In genomic region chr11:118043293-118043907, GRCm38 (mm10) we compare ENCODE assay signal across 8 mouse cellular contexts. TPM values are rescaled to one million over a fixed set of nuclear protein-coding genes. Genes with fewer than 3 reads are reported as not detected.
A peak's percentile ranks its signal among the peaks of the same experiment; 100 is the strongest.
DNase-seq lines count a peak whose midpoint lies in the region; ATAC-seq and TF ChIP-seq lines count a peak whose summit lies in the region.

No protein-coding gene starts in this region.

- ATAC-seq in neural tube, embryonic 14.5 days (ENCODE audit: low read depth): 0 out of 2 replicates have a peak, but pooled peaks have one; percentile 51
- ATAC-seq in neural tube, embryonic 15.5 days (ENCODE audit: low FRiP score): no peak
- peak; percentile 73 for ATAC-seq in forebrain, embryonic 13.5 days
- peak; percentile 57; the same call in 1 of the 2 replicates for ATAC-seq in hindbrain, embryonic 14.5 days (ENCODE audit: low FRiP score)
- ATAC-seq in midbrain, postnatal 0 days (ENCODE audit: low FRiP score): peak; percentile 56; the same call in 1 of the 2 replicates

- DNase-seq in hindbrain, embryonic 14.5 days (ENCODE audit: low spot score): peak; percentile 65
- DNase-seq in layer of hippocampus, postnatal 10 days (ENCODE audit: low spot score in 2 of 2): peak; percentile 70 to 72
- DNase-seq in midbrain, postnatal 0 days (ENCODE audit: low spot score): peak; percentile 80
- DNase-seq in spleen, adult 12 weeks (ENCODE audit: low spot score): no peak
- no peak for DNase-seq in thymus, postnatal 10 days (ENCODE audit: low spot score in 2 of 2)

- no peak overlapping the region for H3K9ac ChIP-seq in neural tube, embryonic 14.5 days (replicated peaks; ENCODE audit: low read depth, low read length)
- no peak overlapping the region for H3K9ac ChIP-seq in neural tube, embryonic 15.5 days (replicated peaks)
- H3K9ac ChIP-seq in forebrain, embryonic 13.5 days: 0 out of 2 replicates have a peak overlapping the region, but pooled peaks have one; percentile 12
- H3K9ac ChIP-seq in hindbrain, embryonic 14.5 days: no peak overlapping the region
- H3K9ac ChIP-seq in midbrain, postnatal 0 days (replicated peaks; ENCODE audit: low read length, poor library complexity, severe bottlenecking): no peak overlapping the region

- 59% methylated on average over 14 of the region's 14 CpGs for WGBS in neural tube, embryonic 14.5 days
- 45% methylated on average over 14 of the region's 14 CpGs for WGBS in neural tube, embryonic 15.5 days
- WGBS in forebrain, embryonic 13.5 days: 59% methylated on average over 14 of the region's 14 CpGs
- WGBS in hindbrain, embryonic 14.5 days: 57% methylated on average over 14 of the region's 14 CpGs
- WGBS in midbrain, postnatal 0 days: 57% methylated on average over 14 of the region's 14 CpGs

- H3K4me3 ChIP-seq in neural tube, embryonic 14.5 days (ENCODE audit: low read depth, low read length): no peak overlapping the region
- H3K4me3 ChIP-seq in neural tube, embryonic 15.5 days (replicated peaks): no peak overlapping the region
- no peak overlapping the region for H3K4me3 ChIP-seq in forebrain, embryonic 13.5 days
- H3K4me3 ChIP-seq in hindbrain, embryonic 14.5 days (replicated peaks; ENCODE audit: low read length): no peak overlapping the region
- H3K4me3 ChIP-seq in midbrain, postnatal 0 days (ENCODE audit: low read depth, low read length): no peak overlapping the region

- no peak overlapping the region; the same call in 1 of the 2 replicates for H3K27ac ChIP-seq in neural tube, embryonic 14.5 days (ENCODE audit: low read depth, low read length)
- no peak overlapping the region for H3K27ac ChIP-seq in neural tube, embryonic 15.5 days (replicated peaks)
- H3K27ac ChIP-seq in forebrain, embryonic 13.5 days: no peak overlapping the region
- H3K27ac ChIP-seq in hindbrain, embryonic 14.5 days: no peak overlapping the region
- no peak overlapping the region for H3K27ac ChIP-seq in midbrain, postnatal 0 days (ENCODE audit: low read depth, low read length)

- H3K4me2 ChIP-seq in neural tube, embryonic 14.5 days (ENCODE audit: low read depth, low read length): no peak overlapping the region
- no peak overlapping the region for H3K4me2 ChIP-seq in neural tube, embryonic 15.5 days
- H3K4me2 ChIP-seq in forebrain, embryonic 13.5 days: no peak overlapping the region
- H3K4me2 ChIP-seq in hindbrain, embryonic 14.5 days (replicated peaks): no peak overlapping the region
- no peak overlapping the region for H3K4me2 ChIP-seq in midbrain, postnatal 0 days (ENCODE audit: low read depth, low read length, poor library complexity, severe bottlenecking)

- H3K9me3 ChIP-seq in neural tube, embryonic 14.5 days (ENCODE audit: control insufficient read depth, low read length): no peaks in the 10 kb centered on the region
- H3K9me3 ChIP-seq in neural tube, embryonic 15.5 days (replicated peaks): no peaks in the 10 kb centered on the region
- no peaks in the 10 kb centered on the region for H3K9me3 ChIP-seq in forebrain, embryonic 13.5 days (replicated peaks)
- no peaks in the 10 kb centered on the region for H3K9me3 ChIP-seq in hindbrain, embryonic 14.5 days (ENCODE audit: control insufficient read depth, low read length)
- no peaks in the 10 kb centered on the region for H3K9me3 ChIP-seq in midbrain, postnatal 0 days (ENCODE audit: low read length)

- peak; percentile 28 for TF ChIP-seq CTCF in midbrain, postnatal 0 days (IDR thresholded peaks at IDR 0.05)

- H3K36me3 ChIP-seq in neural tube, embryonic 14.5 days (ENCODE audit: control insufficient read depth, insufficient read depth, low read length): no peaks in the 10 kb centered on the region
- H3K36me3 ChIP-seq in neural tube, embryonic 15.5 days: no peaks in the 10 kb centered on the region
- no peaks in the 10 kb centered on the region for H3K36me3 ChIP-seq in forebrain, embryonic 13.5 days (ENCODE audit: poor library complexity, severe bottlenecking)
- no peaks in the 10 kb centered on the region for H3K36me3 ChIP-seq in hindbrain, embryonic 14.5 days (replicated peaks; ENCODE audit: control insufficient read depth, insufficient read depth)
- H3K36me3 ChIP-seq in midbrain, postnatal 0 days (ENCODE audit: insufficient read depth, low read length): no peaks in the 10 kb centered on the region

- H3K4me1 ChIP-seq in neural tube, embryonic 14.5 days (ENCODE audit: control insufficient read depth, insufficient read depth, low read length): 0 out of 2 replicates have a peak, but pooled peaks cover 4% of the 10 kb centered on the region
- peaks cover 13% of the 10 kb centered on the region; the same call in 1 of the 2 replicates for H3K4me1 ChIP-seq in neural tube, embryonic 15.5 days
- H3K4me1 ChIP-seq in forebrain, embryonic 13.5 days: peaks cover 16% of the 10 kb centered on the region
- peaks cover 7% of the 10 kb centered on the region; the same call in 1 of the 2 replicates for H3K4me1 ChIP-seq in hindbrain, embryonic 14.5 days (replicated peaks; ENCODE audit: control insufficient read depth, insufficient read depth, low read length)
- H3K4me1 ChIP-seq in midbrain, postnatal 0 days (ENCODE audit: insufficient read depth, low read length): no peaks in the 10 kb centered on the region

- no peaks in the 10 kb centered on the region for H3K27me3 ChIP-seq in neural tube, embryonic 14.5 days (ENCODE audit: control insufficient read depth, insufficient read depth, low read length)
- no peaks in the 10 kb centered on the region for H3K27me3 ChIP-seq in neural tube, embryonic 15.5 days (replicated peaks)
- no peaks in the 10 kb centered on the region for H3K27me3 ChIP-seq in forebrain, embryonic 13.5 days
- H3K27me3 ChIP-seq in hindbrain, embryonic 14.5 days (ENCODE audit: control insufficient read depth, insufficient read depth, low read length): no peaks in the 10 kb centered on the region
- H3K27me3 ChIP-seq in midbrain, postnatal 0 days (ENCODE audit: insufficient read depth, low read length): no peaks in the 10 kb centered on the region

RNA-seq across cellular contexts. Expression of gene Pgs1, which starts 57.3 kb away (rescaled TPM):
- polyA plus RNA-seq in neural tube, embryonic 14.5 days (2014; fragmentation: Nextera tagmentation; extraction: Ambion mirVana): 49.9 and 52.6 TPM in 2 replicates
- 60.7 and 62.8 TPM in 2 replicates for polyA plus RNA-seq in neural tube, embryonic 15.5 days (2015; fragmentation: Nextera tagmentation; extraction: Ambion mirVana)
- polyA plus RNA-seq in forebrain, embryonic 13.5 days (2015; fragmentation: Nextera tagmentation; extraction: Ambion mirVana): 42.7 and 47.7 TPM in 2 replicates
- polyA plus RNA-seq in hindbrain, embryonic 14.5 days (2014; fragmentation: Nextera tagmentation; extraction: Ambion mirVana): 48.1 and 56.4 TPM in 2 replicates
- 10 to 100 TPM; 59.2 to 59.6 TPM for total RNA-seq in layer of hippocampus, postnatal 10 days (2021)
- 62.0 and 72.2 TPM in 2 replicates for total RNA-seq in midbrain, postnatal 0 days (2014; rRNA removed)
- 55.0 and 61.8 TPM in 2 replicates for polyA plus RNA-seq in midbrain, postnatal 0 days (2015; fragmentation: Nextera tagmentation; extraction: Ambion mirVana)

Comparison
In these comparisons a context has a peak if more than half of its experiments do, and no peak if none do; other contexts are left out.
1. DNase-seq: peak in hindbrain, embryonic 14.5 days (single experiment), layer of hippocampus, postnatal 10 days (2 of 2) and midbrain, postnatal 0 days (single experiment); none in spleen, adult 12 weeks (single experiment) and thymus, postnatal 10 days (0 of 2).